Mouse (Mus musculus): Measurements from ENCODE around the gene Vmn2r41. TPM values are rescaled to one million over a fixed set of nuclear protein-coding genes. Genes with fewer than 3 reads are reported as not detected.

Gene Vmn2r41
- total RNA-seq (2023) = not detected

DNA sequence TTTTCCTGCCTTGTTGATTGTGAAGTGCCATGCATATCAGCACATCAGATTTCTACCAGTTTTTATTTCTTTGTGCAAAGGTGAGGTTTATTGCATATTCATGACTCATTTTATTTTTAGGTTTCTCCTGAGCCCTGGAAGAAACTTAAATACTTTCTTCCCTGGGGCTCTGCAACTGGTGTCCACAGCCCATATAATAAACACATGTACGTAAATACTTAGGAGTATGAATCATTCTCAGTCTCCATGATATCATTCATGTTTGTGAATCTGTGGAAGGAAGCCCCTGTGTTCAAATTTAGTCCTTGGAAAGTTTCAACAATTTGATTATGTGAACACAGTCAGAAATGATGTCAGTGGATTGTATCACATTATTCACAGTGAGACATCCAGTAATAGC, at the start of gene Vmn2r41:
Gene Vmn2r41, minus strand, starts transcription at position 101 of the 400 bp plus-strand sequence.

DNA sequence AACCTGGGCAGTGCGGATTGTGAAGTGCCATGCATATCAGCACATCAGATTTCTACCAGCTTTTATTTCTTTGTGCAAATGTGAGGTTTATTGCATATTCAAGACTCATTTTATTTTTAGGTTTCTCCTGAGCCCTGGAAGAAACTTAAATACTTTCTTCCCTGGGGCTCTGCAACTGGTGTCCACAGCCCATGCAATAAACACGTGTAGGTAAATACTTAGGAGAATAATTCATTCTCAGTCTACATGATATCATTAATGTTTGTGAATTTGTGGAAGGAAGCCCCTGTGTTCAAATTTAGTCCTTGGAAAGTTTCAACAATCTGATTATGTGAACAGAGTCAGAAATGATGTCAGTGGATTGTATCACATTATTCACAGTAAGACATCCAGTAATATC, 38.8 kb upstream of the Vmn2r41 start, which contains the start of gene Vmn2r42:
Gene Vmn2r42, minus strand, starts transcription at position 101 of the 400 bp plus-strand sequence.

Other genes starting within 250 kb of the Vmn2r41 start
- gene Vmn2r42, start 38.7 kb upstream of the Vmn2r41 start, total RNA-seq (2023) = not detected
- not detected for gene Vmn2r43, start 98.9 kb upstream of the Vmn2r41 start, total RNA-seq (2023)
- not detected for gene Vmn2r44, start 221.7 kb upstream of the Vmn2r41 start, total RNA-seq (2023)

Measured in T-cell, adult 66 days (primary cell).